Mouse (Mus musculus) kidney, postnatal 10 days (tissue): Measurements from ENCODE around the gene Ccdc61.
A peak's percentile ranks its signal among the peaks of the same experiment; 100 is the strongest.

Experiments
- DNase-seq: peaks from one replicate; pipeline ENCODE4 v3.0.0; 2021; ENCODE audit warnings: mixed read lengths

Ccdc61 gene

GRCm38 (mm10) chr7:18910241-18910831 lies at the start of gene Ccdc61:
TSS of gene Ccdc61 (minus strand) at chr7:18910415.
- peak; percentile 97 for DNase-seq

- peak; percentile 68 for DNase-seq
Observed at GRCm38 (mm10) chr7:18959446-18959845, 49.2 kb upstream of the Ccdc61 start.

- DNase-seq, result no peak
Observed at GRCm38 (mm10) chr7:18958384-18958766, 48.2 kb upstream of the Ccdc61 start.

GRCm38 (mm10) chr7:18957569-18958383 lies 47.6 kb upstream of the Ccdc61 start:
- DNase-seq, result peak; percentile 79

- DNase-seq, result peak; percentile 78
Observed at GRCm38 (mm10) chr7:18951397-18951796, 41.2 kb upstream of the Ccdc61 start.

- DNase-seq, result no peak
Observed at GRCm38 (mm10) chr7:18950523-18951315, 40.5 kb upstream of the Ccdc61 start.

- DNase-seq, result no peak
Observed at GRCm38 (mm10) chr7:18949781-18950522, 39.7 kb upstream of the Ccdc61 start.

- peak; percentile 56 for DNase-seq
Observed at GRCm38 (mm10) chr7:18948151-18948550, 37.9 kb upstream of the Ccdc61 start.

GRCm38 (mm10) chr7:18942815-18943214 lies 32.6 kb upstream of the Ccdc61 start:
- no peak for DNase-seq

- no peak for DNase-seq
Observed at GRCm38 (mm10) chr7:18942376-18942775, 32.2 kb upstream of the Ccdc61 start.

GRCm38 (mm10) chr7:18927759-18928158 lies 17.5 kb upstream of the Ccdc61 start:
- peak; percentile 63 for DNase-seq

- no peak for DNase-seq
Observed at GRCm38 (mm10) chr7:18926911-18927310, 16.7 kb upstream of the Ccdc61 start.

- peak; percentile 63 for DNase-seq
Observed at GRCm38 (mm10) chr7:18926041-18926790, 16.0 kb upstream of the Ccdc61 start.

- peak; percentile 93 for DNase-seq
Observed at GRCm38 (mm10) chr7:18925162-18925938, 15.1 kb upstream of the Ccdc61 start, which contains the start of gene Nova2. TSS of gene Nova2 (plus strand) at chr7:18925888.

GRCm38 (mm10) chr7:18924321-18924720 lies 14.1 kb upstream of the Ccdc61 start:
- DNase-seq, result no peak

GRCm38 (mm10) chr7:18923711-18924191 lies 13.5 kb upstream of the Ccdc61 start:
- DNase-seq, result no peak

GRCm38 (mm10) chr7:18923267-18923666 lies 13.1 kb upstream of the Ccdc61 start:
- DNase-seq, result no peak

- no peak for DNase-seq
Observed at GRCm38 (mm10) chr7:18922807-18923206, 12.6 kb upstream of the Ccdc61 start.

- peak; percentile 73 for DNase-seq
Observed at GRCm38 (mm10) chr7:18921069-18921468, 10.9 kb upstream of the Ccdc61 start.

- no peak for DNase-seq
Observed at GRCm38 (mm10) chr7:18917931-18918330, 7.7 kb upstream of the Ccdc61 start.

GRCm38 (mm10) chr7:18916254-18916653 lies 6.0 kb upstream of the Ccdc61 start:
- no peak for DNase-seq
